Mouse (Mus musculus) limb, embryonic 12.5 days (tissue): Measurements from ENCODE around the gene Ptpn12. TPM values are rescaled to one million over a fixed set of nuclear protein-coding genes. Genes with fewer than 3 reads are reported as not detected.

Source experiments
- ATAC-seq: fragments of 200-750 bp; cut with Nextera tagmentation; 2 replicates; pipeline ENCODE4 v1.8.0; 2017; ENCODE audit warnings: low read depth, moderate TSS enrichment; ENCODE audit not compliant: insufficient number of reproducible peaks, insufficient read depth, low FRiP score, low TSS enrichment
- H3K27ac ChIP-seq: fragments of 300-500 bp; sonication (generic); 2 replicates; pipeline ENCODE4 v1.5.1; 2016; ENCODE audit warnings: mild to moderate bottlenecking, moderate library complexity
- H3K27me3 ChIP-seq: fragments of 300-500 bp; sonication (generic); 2 replicates; pipeline ENCODE4 v1.6.1; 2016; ENCODE audit warnings: mild to moderate bottlenecking, moderate library complexity
- H3K36me3 ChIP-seq: fragments of 300-500 bp; sonication (generic); 2 replicates; pipeline ENCODE4 v1.6.1; 2016; ENCODE audit warnings: mild to moderate bottlenecking, moderate library complexity
- H3K4me1 ChIP-seq: fragments of 300-500 bp; sonication (generic); replicated peaks from 2 replicates; pipeline ENCODE4 v1.6.1; 2016
- H3K4me2 ChIP-seq: fragments of 300-500 bp; sonication (generic); 2 replicates; pipeline ENCODE4 v1.6.1; 2016; ENCODE audit warnings: mild to moderate bottlenecking, moderate library complexity
- H3K4me3 ChIP-seq: fragments of 300-500 bp; sonication (generic); replicated peaks from 2 replicates; pipeline ENCODE4 v1.5.1; 2016; ENCODE audit warnings: mild to moderate bottlenecking
- H3K9ac ChIP-seq: fragments of 300-500 bp; sonication (generic); replicated peaks from 2 replicates; pipeline ENCODE4 v1.6.1; 2016; ENCODE audit warnings: mild to moderate bottlenecking, moderate library complexity
- H3K9me3 ChIP-seq: fragments of 300-500 bp; sonication (generic); 2 replicates; pipeline ENCODE4 v1.6.1; 2016; ENCODE audit warnings: mild to moderate bottlenecking, moderate library complexity
- WGBS: fragments of 180-500 bp; shearing (Covaris S2); methylation state at CpG from one replicate; pipeline ENCODE4 v1.1.7; 2016; 5-methylcytosine and 5-hydroxymethylcytosine counted together
- polyA plus RNA-seq: library from polyadenylated mRNA; unstranded; fragments of >200 nt; fragmentation: Nextera tagmentation; extraction: Ambion mirVana; gene quantifications from 2 replicates; pipeline ENCODE4 v1.2.1, GENCODE M21; 2016

Ptpn12 gene
- polyA plus RNA-seq, 1 experiment from 2014 or later = 25.5 TPM

- H3K27me3 ChIP-seq = no peaks in the 10 kb centered on the region
- WGBS = 87% methylated on average over 4 of the region's 4 CpGs
- no peaks in the 10 kb centered on the region for H3K9me3 ChIP-seq
- no peak overlapping the region for H3K4me3 ChIP-seq
- no peak for ATAC-seq
- H3K4me2 ChIP-seq = no peak overlapping the region
- peaks cover 7% of the 10 kb centered on the region for H3K4me1 ChIP-seq
- H3K36me3 ChIP-seq = no peaks in the 10 kb centered on the region
- no peak overlapping the region for H3K27ac ChIP-seq
- H3K9ac ChIP-seq = no peak overlapping the region
These were observed 6.7 kb downstream of the Ptpn12 start for GRCm38 (mm10) chr5:21049006-21049405.

GRCm38 (mm10) chr5:21047114-21047513, 8.6 kb downstream of the Ptpn12 start:
- Histone ChIP-seq H3K9me3 (no peaks in the 10 kb centered on the region), H3K4me1 (no peaks in the 10 kb centered on the region), H3K4me2 (no peak overlapping the region), H3K27ac (no peak overlapping the region), H3K9ac (no peak overlapping the region), H3K27me3 (no peaks in the 10 kb centered on the region), H3K36me3 (no peaks in the 10 kb centered on the region), H3K4me3 (no peak overlapping the region)
- no peak for ATAC-seq
- 90% methylated on average over 4 of the region's 4 CpGs for WGBS

GRCm38 (mm10) chr5:21046150-21047048, 9.3 kb downstream of the Ptpn12 start:
- Histone ChIP-seq H3K36me3 (no peaks in the 10 kb centered on the region), H3K27me3 (no peaks in the 10 kb centered on the region), H3K9me3 (no peaks in the 10 kb centered on the region), H3K9ac (no peak overlapping the region), H3K27ac (no peak overlapping the region), H3K4me2 (no peak overlapping the region), H3K4me3 (no peak overlapping the region), H3K4me1 (no peaks in the 10 kb centered on the region)
- no peak for ATAC-seq
- WGBS = 85% methylated on average over 7 of the region's 7 CpGs

GRCm38 (mm10) chr5:21045462-21045861, 10.2 kb downstream of the Ptpn12 start:
- Histone ChIP-seq H3K4me2 (no peak overlapping the region), H3K9me3 (no peaks in the 10 kb centered on the region), H3K27me3 (no peaks in the 10 kb centered on the region), H3K9ac (no peak overlapping the region), H3K27ac (no peak overlapping the region), H3K4me3 (no peak overlapping the region), H3K36me3 (no peaks in the 10 kb centered on the region), H3K4me1 (no peaks in the 10 kb centered on the region)
- ATAC-seq = no peak
- WGBS = 90% methylated on average over 2 of the region's 2 CpGs

GRCm38 (mm10) chr5:21038100-21038499, 17.6 kb downstream of the Ptpn12 start:
- WGBS = 92% methylated on average over 5 of the region's 5 CpGs

GRCm38 (mm10) chr5:21035689-21036480, 19.8 kb downstream of the Ptpn12 start:
- H3K9me3 ChIP-seq = no peaks in the 10 kb centered on the region
- ATAC-seq = no peak
- peaks cover 8% of the 10 kb centered on the region for H3K4me1 ChIP-seq
- no peak overlapping the region for H3K9ac ChIP-seq
- H3K4me2 ChIP-seq = no peak overlapping the region
- H3K4me3 ChIP-seq = no peak overlapping the region
- H3K36me3 ChIP-seq = no peaks in the 10 kb centered on the region; the same call in 1 of the 2 replicates
- no peaks in the 10 kb centered on the region for H3K27me3 ChIP-seq
- H3K27ac ChIP-seq = no peak overlapping the region
- 85% methylated on average over 7 of the region's 7 CpGs for WGBS

More at GRCm38 (mm10) chr5:21038100-21038499, 17.6 kb downstream of the Ptpn12 start:
- Histone ChIP-seq H3K9ac (no peak overlapping the region), H3K9me3 (no peaks in the 10 kb centered on the region), H3K36me3 (no peaks in the 10 kb centered on the region; the same call in 1 of the 2 replicates), H3K27ac (no peak overlapping the region), H3K4me2 (no peak overlapping the region), H3K4me1 (peaks cover 7% of the 10 kb centered on the region), H3K4me3 (no peak overlapping the region), H3K27me3 (no peaks in the 10 kb centered on the region)
- no peak for ATAC-seq

GRCm38 (mm10) chr5:21034388-21034966, 21.2 kb downstream of the Ptpn12 start:
- Histone ChIP-seq H3K36me3 (peaks cover under 1% of the 10 kb centered on the region; the same call in 1 of the 2 replicates), H3K27me3 (no peaks in the 10 kb centered on the region), H3K9me3 (no peaks in the 10 kb centered on the region), H3K4me3 (no peak overlapping the region), H3K4me1 (peaks cover 8% of the 10 kb centered on the region), H3K27ac (no peak overlapping the region), H3K9ac (no peak overlapping the region), H3K4me2 (no peak overlapping the region)
- no peak for ATAC-seq
- 81% methylated on average over 6 of the region's 6 CpGs for WGBS

- H3K4me1 ChIP-seq = peaks cover 8% of the 10 kb centered on the region
- no peaks in the 10 kb centered on the region for H3K9me3 ChIP-seq
- peaks cover 10% of the 10 kb centered on the region; the same call in 1 of the 2 replicates for H3K36me3 ChIP-seq
- H3K4me3 ChIP-seq = no peak overlapping the region
- H3K27me3 ChIP-seq = no peaks in the 10 kb centered on the region
- WGBS = 55% methylated on average over 11 of the region's 11 CpGs
- H3K4me2 ChIP-seq = no peak overlapping the region
- no peak overlapping the region for H3K27ac ChIP-seq
- ATAC-seq = no peak
- no peak overlapping the region for H3K9ac ChIP-seq
These were observed 22.2 kb downstream of the Ptpn12 start for GRCm38 (mm10) chr5:21033382-21034056.

GRCm38 (mm10) chr5:21032626-21033025, 23.1 kb downstream of the Ptpn12 start:
- no peak for ATAC-seq

GRCm38 (mm10) chr5:21030226-21030625, 25.5 kb downstream of the Ptpn12 start:
- H3K4me1 ChIP-seq = peaks cover 8% of the 10 kb centered on the region
- no peak overlapping the region for H3K9ac ChIP-seq
- H3K4me3 ChIP-seq = no peak overlapping the region
- H3K27me3 ChIP-seq = no peaks in the 10 kb centered on the region
- no peaks in the 10 kb centered on the region for H3K9me3 ChIP-seq
- no peak overlapping the region for H3K4me2 ChIP-seq
- ATAC-seq = no peak
- no peak overlapping the region for H3K27ac ChIP-seq
- peaks cover 24% of the 10 kb centered on the region; the same call in 1 of the 2 replicates for H3K36me3 ChIP-seq

More at GRCm38 (mm10) chr5:21032626-21033025, 23.1 kb downstream of the Ptpn12 start:
- Histone ChIP-seq H3K27ac (no peak overlapping the region), H3K27me3 (no peaks in the 10 kb centered on the region), H3K9me3 (no peaks in the 10 kb centered on the region), H3K4me2 (no peak overlapping the region), H3K36me3 (peaks cover 18% of the 10 kb centered on the region; the same call in 1 of the 2 replicates), H3K4me3 (no peak overlapping the region), H3K9ac (no peak overlapping the region), H3K4me1 (peaks cover 8% of the 10 kb centered on the region)
- 48% methylated on average over 3 of the region's 3 CpGs for WGBS
